Mouse (Mus musculus): ENCODE measurements around the gene Cd3eap.

GRCm38 (mm10) chr7:19368380-19368779 is 9.1 kb upstream of the Cd3eap start:
- TF ChIP-seq POLR2A (IDR thresholded peaks at IDR 0.05; ENCODE audit: borderline replicate concordance, insufficient read depth, low read length): no peak
- no peak for TF ChIP-seq CTCF (IDR thresholded peaks at IDR 0.05; ENCODE audit: borderline replicate concordance, insufficient read depth, low read depth, low read length)
